Mouse (Mus musculus): ENCODE results near the gene Gnb5. TPM values are rescaled to one million over a fixed set of nuclear protein-coding genes. Genes with fewer than 3 reads are reported as not detected.
A peak's percentile ranks its signal among the peaks of the same experiment; 100 is the strongest.

Gene Gnb5
- total and polyA plus RNA-seq, 2 experiments = 0.74 to 0.78 TPM

- no peak for DNase-seq (ENCODE audit: extremely low read depth, low read depth, low spot score)
- no peak overlapping the region for H3K9ac ChIP-seq (ENCODE audit: low read depth, low read length)
- no peaks in the 10 kb centered on the region for H3K79me2 ChIP-seq (ENCODE audit: control insufficient read depth, insufficient read depth, low read length)
- WGBS = 95% methylated on average over 9 of the region's 9 CpGs
- H3K27ac ChIP-seq (replicated peaks; ENCODE audit: insufficient read depth, low read depth, low read length) = no peak overlapping the region
- no peak overlapping the region for H3K4me3 ChIP-seq (ENCODE audit: insufficient read depth, low read depth, low read length)
- H3K36me3 ChIP-seq (ENCODE audit: control insufficient read depth, insufficient read depth, low read length) = no peaks in the 10 kb centered on the region
- H3K27me3 ChIP-seq (ENCODE audit: control insufficient read depth, insufficient read depth, low read length) = no peaks in the 10 kb centered on the region
- TF ChIP-seq POLR2A (IDR thresholded peaks at IDR 0.05; ENCODE audit: extremely low read depth, insufficient read depth, low read length) (no peak), CTCF (IDR thresholded peaks at IDR 0.05; ENCODE audit: low read depth, low read length) (no peak)
- 0 out of 2 replicates have a peak, but pooled peaks cover 2% of the 10 kb centered on the region for H3K4me1 ChIP-seq (ENCODE audit: control insufficient read depth, insufficient read depth, low read length)
Measured at GRCm38 (mm10) chr9:75275051-75275450, 31.0 kb upstream of the Gnb5 start.

- Histone ChIP-seq H3K27me3 (ENCODE audit: control insufficient read depth, insufficient read depth, low read length) (no peaks in the 10 kb centered on the region), H3K79me2 (ENCODE audit: control insufficient read depth, insufficient read depth, low read length) (no peaks in the 10 kb centered on the region), H3K9ac (ENCODE audit: low read depth, low read length) (no peak overlapping the region), H3K4me3 (ENCODE audit: insufficient read depth, low read depth, low read length) (no peak overlapping the region), H3K36me3 (ENCODE audit: control insufficient read depth, insufficient read depth, low read length) (no peaks in the 10 kb centered on the region), H3K4me1 (ENCODE audit: control insufficient read depth, insufficient read depth, low read length) (no peaks in the 10 kb centered on the region), H3K27ac (replicated peaks; ENCODE audit: insufficient read depth, low read depth, low read length) (no peak overlapping the region)
- 63% methylated on average over 5 of the region's 5 CpGs for WGBS
- TF ChIP-seq POLR2A (IDR thresholded peaks at IDR 0.05; ENCODE audit: extremely low read depth, insufficient read depth, low read length) (no peak), CTCF (IDR thresholded peaks at IDR 0.05; ENCODE audit: low read depth, low read length) (peak; percentile 71)
- DNase-seq (ENCODE audit: extremely low read depth, low read depth, low spot score) = peak; percentile 45
Measured at GRCm38 (mm10) chr9:75280814-75281213, 25.3 kb upstream of the Gnb5 start.

- H3K27ac ChIP-seq (replicated peaks; ENCODE audit: insufficient read depth, low read depth, low read length) = no peak overlapping the region
- H3K79me2 ChIP-seq (ENCODE audit: control insufficient read depth, insufficient read depth, low read length) = no peaks in the 10 kb centered on the region
- no peak for TF ChIP-seq CTCF (IDR thresholded peaks at IDR 0.05; ENCODE audit: low read depth, low read length)
- no peak for TF ChIP-seq POLR2A (IDR thresholded peaks at IDR 0.05; ENCODE audit: extremely low read depth, insufficient read depth, low read length)
- H3K36me3 ChIP-seq (ENCODE audit: control insufficient read depth, insufficient read depth, low read length) = no peaks in the 10 kb centered on the region
- 92% methylated on average over 2 of the region's 2 CpGs for WGBS
- no peak overlapping the region for H3K9ac ChIP-seq (ENCODE audit: low read depth, low read length)
- H3K4me1 ChIP-seq (ENCODE audit: control insufficient read depth, insufficient read depth, low read length) = no peaks in the 10 kb centered on the region
- H3K27me3 ChIP-seq (ENCODE audit: control insufficient read depth, insufficient read depth, low read length) = no peaks in the 10 kb centered on the region
- no peak for DNase-seq (ENCODE audit: extremely low read depth, low read depth, low spot score)
- no peak overlapping the region for H3K4me3 ChIP-seq (ENCODE audit: insufficient read depth, low read depth, low read length)
Measured at GRCm38 (mm10) chr9:75282179-75282578, 23.9 kb upstream of the Gnb5 start.

- 15% methylated on average over 3 of the region's 3 CpGs for WGBS
- H3K36me3 ChIP-seq (ENCODE audit: control insufficient read depth, insufficient read depth, low read length) = no peaks in the 10 kb centered on the region
- no peak overlapping the region for H3K4me3 ChIP-seq (ENCODE audit: insufficient read depth, low read depth, low read length)
- H3K79me2 ChIP-seq (ENCODE audit: control insufficient read depth, insufficient read depth, low read length) = no peaks in the 10 kb centered on the region
- H3K9ac ChIP-seq (ENCODE audit: low read depth, low read length) = no peak overlapping the region
- H3K27ac ChIP-seq (replicated peaks; ENCODE audit: insufficient read depth, low read depth, low read length) = no peak overlapping the region
- no peaks in the 10 kb centered on the region for H3K4me1 ChIP-seq (ENCODE audit: control insufficient read depth, insufficient read depth, low read length)
- DNase-seq (ENCODE audit: extremely low read depth, low read depth, low spot score) = peak; percentile 32
- no peak for TF ChIP-seq POLR2A (IDR thresholded peaks at IDR 0.05; ENCODE audit: extremely low read depth, insufficient read depth, low read length)
- TF ChIP-seq CTCF (IDR thresholded peaks at IDR 0.05; ENCODE audit: low read depth, low read length) = peak; percentile 69
- H3K27me3 ChIP-seq (ENCODE audit: control insufficient read depth, insufficient read depth, low read length) = no peaks in the 10 kb centered on the region
Measured at GRCm38 (mm10) chr9:75282830-75283229, 23.3 kb upstream of the Gnb5 start.

- 87% methylated on average over 8 of the region's 8 CpGs for WGBS
- TF ChIP-seq CTCF (IDR thresholded peaks at IDR 0.05; ENCODE audit: low read depth, low read length) = no peak
- no peak for TF ChIP-seq POLR2A (IDR thresholded peaks at IDR 0.05; ENCODE audit: extremely low read depth, insufficient read depth, low read length)
- Histone ChIP-seq H3K36me3 (ENCODE audit: control insufficient read depth, insufficient read depth, low read length) (no peaks in the 10 kb centered on the region), H3K27ac (replicated peaks; ENCODE audit: insufficient read depth, low read depth, low read length) (no peak overlapping the region), H3K79me2 (ENCODE audit: control insufficient read depth, insufficient read depth, low read length) (no peaks in the 10 kb centered on the region), H3K4me1 (ENCODE audit: control insufficient read depth, insufficient read depth, low read length) (no peaks in the 10 kb centered on the region), H3K27me3 (ENCODE audit: control insufficient read depth, insufficient read depth, low read length) (no peaks in the 10 kb centered on the region), H3K9ac (ENCODE audit: low read depth, low read length) (no peak overlapping the region), H3K4me3 (ENCODE audit: insufficient read depth, low read depth, low read length) (no peak overlapping the region)
- DNase-seq (ENCODE audit: extremely low read depth, low read depth, low spot score) = no peak
Measured at GRCm38 (mm10) chr9:75283636-75284035, 22.5 kb upstream of the Gnb5 start.

GRCm38 (mm10) chr9:75285363-75285762 lies 20.7 kb upstream of the Gnb5 start:
- H3K4me3 ChIP-seq (ENCODE audit: insufficient read depth, low read depth, low read length) = no peak overlapping the region
- TF ChIP-seq CTCF (IDR thresholded peaks at IDR 0.05; ENCODE audit: low read depth, low read length) = 0 out of 2 replicates have a peak, but pooled peaks have one; percentile 3
- TF ChIP-seq POLR2A (IDR thresholded peaks at IDR 0.05; ENCODE audit: extremely low read depth, insufficient read depth, low read length) = no peak

More at GRCm38 (mm10) chr9:75285363-75285762, 20.7 kb upstream of the Gnb5 start:
- 83% methylated on average over 6 of the region's 6 CpGs for WGBS
- H3K9ac ChIP-seq (ENCODE audit: low read depth, low read length) = no peak overlapping the region
- no peaks in the 10 kb centered on the region for H3K36me3 ChIP-seq (ENCODE audit: control insufficient read depth, insufficient read depth, low read length)
- H3K27ac ChIP-seq (replicated peaks; ENCODE audit: insufficient read depth, low read depth, low read length) = no peak overlapping the region
- H3K27me3 ChIP-seq (ENCODE audit: control insufficient read depth, insufficient read depth, low read length) = no peaks in the 10 kb centered on the region
- H3K79me2 ChIP-seq (ENCODE audit: control insufficient read depth, insufficient read depth, low read length) = no peaks in the 10 kb centered on the region
- no peak for DNase-seq (ENCODE audit: extremely low read depth, low read depth, low spot score)
- no peaks in the 10 kb centered on the region for H3K4me1 ChIP-seq (ENCODE audit: control insufficient read depth, insufficient read depth, low read length)

Data from liver, adult 2 months (tissue).